Mouse (Mus musculus) limb, embryonic 13.5 days (tissue): ENCODE measurements around the gene Ift80. TPM values are rescaled to one million over a fixed set of nuclear protein-coding genes. Genes with fewer than 3 reads are reported as not detected.
A peak's percentile ranks its signal among the peaks of the same experiment; 100 is the strongest.

Source experiments
- ATAC-seq: fragments of 200-750 bp; cut with Nextera tagmentation; 2 replicates; pipeline ENCODE4 v1.8.0; 2017; ENCODE audit warnings: low read depth, moderate number of reproducible peaks, moderate TSS enrichment; ENCODE audit not compliant: low FRiP score
- H3K27ac ChIP-seq: fragments of 300-500 bp; sonication (generic); 2 replicates; pipeline ENCODE4 v1.5.1; 2015; ENCODE audit warnings: inconsistent platforms, mild to moderate bottlenecking, moderate library complexity
- H3K27me3 ChIP-seq: fragments of 300-500 bp; sonication (generic); 2 replicates; pipeline ENCODE4 v1.6.1; 2015; ENCODE audit warnings: mild to moderate bottlenecking, inconsistent platforms
- H3K36me3 ChIP-seq: fragments of 300-500 bp; sonication (generic); 2 replicates; pipeline ENCODE4 v1.6.1; 2015; ENCODE audit warnings: inconsistent platforms, mild to moderate bottlenecking, moderate library complexity
- H3K4me1 ChIP-seq: fragments of 300-500 bp; sonication (generic); 2 replicates; pipeline ENCODE4 v1.6.1; 2015; ENCODE audit warnings: inconsistent platforms
- H3K4me2 ChIP-seq: fragments of 300-500 bp; sonication (generic); replicated peaks from 2 replicates; pipeline ENCODE4 v1.6.1; 2015; ENCODE audit warnings: inconsistent platforms, mild to moderate bottlenecking, moderate library complexity
- H3K4me3 ChIP-seq: fragments of 300-500 bp; sonication (generic); 2 replicates; pipeline ENCODE4 v1.5.1; 2015; ENCODE audit warnings: moderate library complexity, mild to moderate bottlenecking, inconsistent platforms
- H3K9ac ChIP-seq: fragments of 300-500 bp; sonication (generic); 2 replicates; pipeline ENCODE4 v1.6.1; 2015; ENCODE audit warnings: mild to moderate bottlenecking, inconsistent platforms
- H3K9me3 ChIP-seq: fragments of 300-500 bp; sonication (generic); 2 replicates; pipeline ENCODE4 v1.6.1; 2016; ENCODE audit warnings: inconsistent platforms
- WGBS: fragments of 180-500 bp; shearing (Covaris S2); methylation state at CpG from one replicate; pipeline ENCODE4 v1.1.7; 2015; 5-methylcytosine and 5-hydroxymethylcytosine counted together
- polyA plus RNA-seq: library from polyadenylated mRNA; unstranded; fragments of >200 nt; fragmentation: Nextera tagmentation; extraction: Ambion mirVana; gene quantifications from 2 replicates; pipeline ENCODE4 v1.2.1, GENCODE M21; 2015

Gene Ift80
- polyA plus RNA-seq, 1 experiment from 2014 or later = 21.8 TPM

DNA sequence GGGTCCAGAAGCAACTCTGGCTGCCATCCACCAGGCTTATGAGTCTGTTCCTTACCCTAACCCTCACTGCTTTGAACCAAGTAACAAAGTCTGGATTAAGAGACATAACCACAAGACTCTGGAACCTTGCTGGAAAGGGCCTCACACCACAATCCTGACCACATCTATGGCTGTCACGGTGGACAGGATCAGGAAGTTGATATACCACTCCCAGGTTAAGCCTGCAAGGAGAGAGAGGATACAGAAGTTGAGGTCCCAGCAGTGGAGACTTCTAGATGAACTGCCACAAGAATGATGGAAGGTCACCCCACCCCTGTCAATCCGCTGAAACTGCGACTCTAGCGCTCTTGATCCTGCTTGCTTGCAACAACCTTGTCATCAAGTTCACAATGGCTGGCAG is 26.7 kb downstream of the Ift80 start:
- Histone ChIP-seq H3K9ac (no peak overlapping the region), H3K4me3 (no peak overlapping the region), H3K27ac (no peak overlapping the region), H3K27me3 (no peaks in the 10 kb centered on the region), H3K4me2 (no peak overlapping the region), H3K36me3 (peaks cover 14% of the 10 kb centered on the region), H3K4me1 (peaks cover 13% of the 10 kb centered on the region; the same call in 1 of the 2 replicates), H3K9me3 (no peaks in the 10 kb centered on the region)
- 89% methylated on average over 4 of the region's 4 CpGs for WGBS
- no peak for ATAC-seq

DNA sequence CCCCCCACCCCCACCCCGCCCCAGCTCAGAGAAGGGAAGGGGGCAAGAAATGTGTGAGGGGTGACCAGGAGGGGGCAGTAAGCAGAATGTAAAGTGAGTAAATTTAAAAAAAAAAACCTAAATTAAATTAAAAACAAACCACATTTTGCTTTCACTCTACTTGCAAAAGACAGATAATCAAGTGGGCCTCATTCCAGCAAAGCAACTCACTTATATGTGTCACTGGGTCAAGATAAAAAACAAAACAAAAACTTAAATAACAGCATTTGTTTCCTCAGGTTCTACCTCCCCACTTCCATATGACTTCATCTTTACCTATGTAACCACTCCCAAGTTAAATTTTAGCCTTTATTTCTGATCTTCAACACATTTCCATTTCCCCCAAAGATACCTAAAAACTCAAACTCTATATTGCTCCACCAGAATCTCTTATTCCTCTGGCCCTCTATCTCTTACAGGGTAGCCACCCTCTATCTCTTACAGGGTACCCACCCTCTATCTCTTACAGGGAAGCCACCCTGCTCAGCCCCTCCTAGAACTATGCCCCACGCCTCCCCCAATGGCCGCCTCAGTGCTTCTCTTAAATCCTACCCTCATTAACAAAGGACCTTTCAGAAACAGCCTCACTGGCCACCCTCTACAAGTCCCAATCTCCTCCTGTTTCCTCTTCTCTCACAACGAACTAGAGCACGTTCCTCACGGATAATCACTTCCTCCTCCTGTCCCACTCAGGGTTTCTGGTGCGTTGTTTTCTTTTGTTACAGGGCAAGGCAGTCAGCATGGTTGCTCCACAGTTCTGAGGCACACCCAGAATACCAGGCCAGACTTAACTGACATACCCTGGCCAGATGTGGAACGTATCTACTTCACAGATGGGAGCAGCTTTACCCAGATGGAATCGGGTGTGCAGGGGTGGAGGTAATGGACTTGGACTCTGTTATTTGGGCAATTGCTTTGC is 28.6 kb downstream of the Ift80 start:
- ATAC-seq = no peak
- WGBS = 52% methylated on average over 9 of the region's 9 CpGs
- Histone ChIP-seq H3K9me3 (no peaks in the 10 kb centered on the region), H3K27me3 (no peaks in the 10 kb centered on the region), H3K27ac (peak overlapping the region; percentile 44; the same call in 1 of the 2 replicates), H3K4me2 (no peak overlapping the region), H3K36me3 (peaks cover 11% of the 10 kb centered on the region), H3K4me1 (peaks cover 13% of the 10 kb centered on the region; the same call in 1 of the 2 replicates), H3K9ac (no peak overlapping the region), H3K4me3 (no peak overlapping the region)

DNA sequence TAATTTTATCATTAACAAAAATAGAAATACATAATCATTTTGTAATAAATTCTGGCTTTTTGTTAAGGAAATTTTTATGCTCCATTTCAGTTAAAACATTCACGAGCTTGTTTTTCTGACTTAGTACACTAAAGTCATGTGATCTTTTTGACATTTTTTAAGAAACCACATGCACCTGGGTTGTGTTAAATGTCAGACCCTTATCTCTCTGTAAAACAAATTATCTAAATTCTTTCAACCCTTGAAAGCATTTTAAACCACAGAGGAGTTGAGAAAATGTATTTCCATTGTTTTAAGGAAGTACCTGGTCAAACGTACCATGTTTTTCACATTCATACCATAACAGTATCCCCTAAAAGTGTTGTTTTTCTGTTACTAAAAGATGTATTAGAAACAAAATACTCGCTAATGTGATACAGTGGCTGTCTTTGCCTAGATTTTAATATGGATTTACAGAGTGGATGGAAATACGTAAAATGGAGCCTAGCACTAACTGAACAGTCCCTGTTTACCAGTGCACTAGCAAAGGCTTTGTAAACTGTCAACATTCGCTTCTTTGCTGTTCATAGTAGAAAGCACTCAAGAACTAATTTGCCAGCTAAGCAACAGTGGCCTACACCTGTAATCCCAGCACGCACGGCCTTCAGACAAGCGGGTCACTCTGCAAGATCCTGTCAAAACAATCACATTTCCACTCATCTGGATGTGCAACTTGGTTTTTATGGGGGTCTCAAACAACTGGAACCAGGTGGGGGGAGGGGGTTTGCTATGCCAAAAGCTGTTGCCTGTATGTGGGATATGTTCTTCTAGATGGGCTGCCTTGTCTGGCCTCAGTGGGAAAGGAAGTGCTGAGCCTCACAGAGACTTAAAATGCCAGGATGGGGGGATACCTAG is 29.5 kb downstream of the Ift80 start:
- Histone ChIP-seq H3K4me1 (peaks cover 13% of the 10 kb centered on the region; the same call in 1 of the 2 replicates), H3K9me3 (no peaks in the 10 kb centered on the region), H3K36me3 (peaks cover 11% of the 10 kb centered on the region), H3K4me3 (no peak overlapping the region), H3K4me2 (no peak overlapping the region), H3K27ac (no peak overlapping the region), H3K9ac (no peak overlapping the region), H3K27me3 (no peaks in the 10 kb centered on the region)
- no peak for ATAC-seq
- 72% methylated on average over 8 of the region's 8 CpGs for WGBS

DNA sequence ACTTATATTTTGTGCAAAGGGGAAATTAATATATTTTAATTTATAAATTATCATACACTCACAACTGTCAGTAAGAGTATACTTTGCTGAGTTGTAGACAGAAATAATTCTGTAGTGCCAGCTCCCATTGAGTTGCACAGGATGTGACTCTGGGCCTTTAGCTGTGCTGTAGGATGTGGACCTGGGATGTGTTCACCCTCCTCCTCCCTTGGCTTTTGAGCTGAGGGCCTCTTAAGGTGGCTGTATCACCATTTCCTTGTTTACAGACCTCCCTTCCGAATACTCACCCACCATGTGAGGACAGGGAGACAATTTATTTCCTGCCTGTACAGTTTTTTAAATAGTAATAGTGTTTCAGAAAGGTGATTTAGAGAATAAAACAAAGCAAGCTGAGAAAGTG is 30.8 kb downstream of the Ift80 start:
- no peak overlapping the region for H3K27ac ChIP-seq
- H3K9me3 ChIP-seq = no peaks in the 10 kb centered on the region
- WGBS = 61% methylated on average over 1 of the region's 1 CpGs
- H3K4me3 ChIP-seq = no peak overlapping the region
- H3K36me3 ChIP-seq = peaks cover 17% of the 10 kb centered on the region
- H3K4me1 ChIP-seq = peaks cover 13% of the 10 kb centered on the region; the same call in 1 of the 2 replicates
- H3K9ac ChIP-seq = no peak overlapping the region
- no peaks in the 10 kb centered on the region for H3K27me3 ChIP-seq
- H3K4me2 ChIP-seq = no peak overlapping the region
- no peak for ATAC-seq

DNA sequence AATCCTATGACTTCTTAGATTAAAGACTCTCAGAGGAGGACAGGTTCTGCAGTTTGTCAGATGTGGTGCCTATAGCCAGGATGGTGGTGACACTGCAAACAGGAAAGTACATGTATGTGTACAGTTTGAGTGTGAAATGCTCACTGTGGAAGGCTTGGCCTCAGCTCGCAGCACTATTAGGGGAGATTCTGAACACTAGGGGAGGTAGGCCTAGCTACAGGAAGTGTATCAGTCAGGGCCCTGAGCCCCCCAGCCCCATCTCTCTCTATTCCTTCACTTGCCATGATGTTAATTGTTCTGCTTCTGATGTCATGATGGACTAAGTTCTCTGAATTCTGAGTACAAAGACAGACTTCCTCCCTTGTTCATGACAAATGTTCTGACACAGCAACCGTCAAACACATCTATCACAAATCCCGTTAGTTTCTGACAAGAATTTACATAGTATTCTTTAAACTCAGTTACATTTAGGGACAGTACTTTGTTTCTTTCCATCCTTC is 35.2 kb downstream of the Ift80 start:
- Histone ChIP-seq H3K27ac (no peak overlapping the region), H3K9ac (no peak overlapping the region), H3K4me1 (no peaks in the 10 kb centered on the region), H3K4me3 (no peak overlapping the region), H3K4me2 (no peak overlapping the region), H3K9me3 (0 out of 2 replicates have a peak, but pooled peaks cover 3% of the 10 kb centered on the region), H3K36me3 (peaks cover 51% of the 10 kb centered on the region), H3K27me3 (no peaks in the 10 kb centered on the region)
- WGBS = 98% methylated on average over 3 of the region's 3 CpGs
- ATAC-seq = no peak

DNA sequence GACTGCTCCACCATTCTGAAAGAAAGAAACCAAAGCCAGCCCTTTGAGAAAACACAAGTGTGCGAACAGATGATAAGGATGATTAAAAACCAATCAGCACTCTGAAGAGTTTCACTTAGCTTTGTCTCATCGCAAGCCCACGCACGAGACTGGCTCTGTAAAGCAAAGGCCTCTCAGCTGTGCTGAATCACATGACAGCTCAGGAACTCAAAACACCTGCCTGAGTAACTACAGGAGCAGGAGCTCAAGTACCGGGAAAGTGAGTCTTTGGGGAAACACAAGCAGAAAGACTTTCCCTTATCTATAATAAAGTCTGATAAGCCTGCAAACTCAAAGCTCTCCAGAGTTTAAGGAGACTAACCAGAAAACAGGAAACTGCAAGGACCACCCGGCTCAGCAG is 37.0 kb downstream of the Ift80 start:
- H3K9ac ChIP-seq = no peak overlapping the region
- H3K9me3 ChIP-seq = 0 out of 2 replicates have a peak, but pooled peaks cover 3% of the 10 kb centered on the region
- 85% methylated on average over 6 of the region's 6 CpGs for WGBS
- peaks cover 53% of the 10 kb centered on the region for H3K36me3 ChIP-seq
- H3K4me2 ChIP-seq = no peak overlapping the region
- no peaks in the 10 kb centered on the region for H3K4me1 ChIP-seq
- no peak overlapping the region for H3K27ac ChIP-seq
- H3K4me3 ChIP-seq = no peak overlapping the region
- H3K27me3 ChIP-seq = no peaks in the 10 kb centered on the region
- no peak for ATAC-seq

DNA sequence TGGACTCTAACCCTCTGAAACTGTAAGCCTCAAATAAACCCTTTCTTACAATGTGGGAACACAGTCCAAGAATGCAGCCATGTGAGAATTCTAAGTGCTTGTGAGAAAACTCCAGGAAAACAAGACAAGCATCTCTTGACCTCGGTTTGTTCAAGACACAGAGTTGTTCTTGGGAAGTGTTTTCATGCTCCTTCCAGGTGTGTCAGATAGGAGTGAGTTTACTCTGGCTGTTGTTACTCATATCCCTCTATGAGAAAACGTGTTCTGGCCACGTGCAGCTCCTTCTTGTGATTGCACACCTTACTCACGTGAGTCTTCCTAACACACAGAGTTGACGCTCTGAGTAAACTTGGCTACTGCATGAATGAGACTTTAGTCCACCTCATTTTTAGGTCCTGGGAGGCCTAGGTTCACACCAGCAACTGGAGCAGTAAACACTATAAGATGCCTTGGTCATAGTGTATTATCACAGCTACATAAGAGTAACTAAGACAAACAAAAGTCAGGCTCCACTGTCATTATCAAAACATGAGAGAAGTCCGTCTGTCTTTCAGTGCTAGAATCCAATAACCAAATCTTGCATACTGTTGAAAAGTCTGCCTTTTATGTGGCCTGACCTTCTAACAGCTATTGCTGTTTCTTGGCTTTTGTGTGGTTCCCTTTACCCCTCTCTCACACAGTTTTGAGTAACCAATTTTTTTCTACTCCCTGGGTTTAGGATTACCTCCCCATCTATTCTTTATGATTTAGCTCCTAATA is 37.7 kb downstream of the Ift80 start:
- ATAC-seq = no peak
- Histone ChIP-seq H3K9me3 (0 out of 2 replicates have a peak, but pooled peaks cover 3% of the 10 kb centered on the region), H3K27me3 (no peaks in the 10 kb centered on the region), H3K9ac (no peak overlapping the region), H3K4me2 (no peak overlapping the region), H3K4me1 (no peaks in the 10 kb centered on the region), H3K36me3 (peaks cover 57% of the 10 kb centered on the region), H3K4me3 (no peak overlapping the region), H3K27ac (no peak overlapping the region)
- WGBS = 97% methylated on average over 6 of the region's 6 CpGs

DNA sequence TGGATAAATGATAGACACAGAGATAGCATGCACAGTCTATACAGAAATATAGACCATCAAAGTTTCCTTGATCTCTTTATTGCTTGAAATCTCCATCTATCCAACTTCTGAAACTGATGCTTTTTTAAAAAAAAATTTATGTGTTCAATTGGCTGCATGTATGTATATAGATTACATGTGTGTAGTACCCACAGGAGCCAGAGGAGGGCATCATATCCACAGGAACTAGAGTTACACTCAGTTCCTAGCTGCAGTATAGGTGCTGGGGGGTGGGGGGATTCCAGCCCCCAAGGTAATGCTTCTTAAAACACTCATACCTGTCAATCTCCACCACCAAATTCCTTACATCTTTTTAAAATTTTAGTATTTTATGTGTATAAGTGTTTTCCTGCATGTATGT is 39.7 kb downstream of the Ift80 start:
- Histone ChIP-seq H3K9me3 (0 out of 2 replicates have a peak, but pooled peaks cover 3% of the 10 kb centered on the region), H3K27ac (no peak overlapping the region), H3K4me3 (no peak overlapping the region), H3K4me1 (no peaks in the 10 kb centered on the region), H3K36me3 (peaks cover 68% of the 10 kb centered on the region), H3K9ac (no peak overlapping the region), H3K4me2 (no peak overlapping the region), H3K27me3 (no peaks in the 10 kb centered on the region)
- no peak for ATAC-seq

DNA sequence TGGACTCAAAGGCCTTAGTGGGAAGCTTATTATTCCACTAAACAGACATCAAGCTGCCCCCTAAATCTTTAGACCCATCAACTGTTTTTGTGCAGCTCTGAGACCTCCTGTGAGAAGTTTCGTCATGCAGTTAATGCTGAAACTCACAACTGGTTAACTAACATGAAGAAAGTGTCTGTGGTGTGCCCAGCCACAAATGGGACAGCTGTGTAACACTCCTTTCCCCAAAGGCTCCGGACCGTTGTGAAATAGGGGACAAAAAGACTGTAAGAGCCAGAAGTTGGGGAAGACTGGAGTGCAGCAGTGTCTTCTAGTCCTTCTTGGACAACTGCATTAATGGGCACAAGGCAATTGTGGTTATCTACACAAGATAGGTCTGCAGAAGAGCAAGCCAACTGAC is 47.0 kb downstream of the Ift80 start:
- ATAC-seq = no peak
- WGBS = 93% methylated on average over 3 of the region's 3 CpGs

DNA sequence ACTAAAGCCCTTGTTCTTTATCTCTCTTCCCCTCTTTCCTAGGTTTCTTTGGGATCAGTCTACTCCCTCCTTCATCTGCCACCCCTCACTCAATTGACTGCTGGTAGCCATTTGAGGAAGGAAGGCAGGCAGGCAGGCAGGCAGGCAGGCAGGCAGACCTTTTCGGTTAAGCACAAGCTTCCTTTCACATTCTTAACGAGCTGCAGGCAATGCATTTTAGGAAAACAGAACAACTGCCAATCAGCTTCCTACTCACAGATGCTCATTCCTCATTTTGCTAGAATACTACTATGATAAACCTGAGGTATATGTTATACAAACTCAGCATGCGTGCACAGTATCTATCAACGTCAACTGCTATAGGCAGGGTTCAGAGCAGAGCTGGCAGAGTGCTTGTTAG is 47.9 kb downstream of the Ift80 start:
- H3K9ac ChIP-seq = no peak overlapping the region
- no peaks in the 10 kb centered on the region for H3K9me3 ChIP-seq
- no peak overlapping the region for H3K4me2 ChIP-seq
- no peak for ATAC-seq
- 49% methylated on average over 4 of the region's 4 CpGs for WGBS
- H3K27ac ChIP-seq = no peak overlapping the region
- no peaks in the 10 kb centered on the region for H3K4me1 ChIP-seq
- peaks cover 18% of the 10 kb centered on the region for H3K36me3 ChIP-seq
- no peaks in the 10 kb centered on the region for H3K27me3 ChIP-seq
- no peak overlapping the region for H3K4me3 ChIP-seq

More for the DNA sequence above, 47.0 kb downstream of the Ift80 start:
- H3K27me3 ChIP-seq = no peaks in the 10 kb centered on the region
- H3K4me3 ChIP-seq = no peak overlapping the region
- peaks cover 23% of the 10 kb centered on the region for H3K36me3 ChIP-seq
- no peak overlapping the region for H3K4me2 ChIP-seq
- H3K27ac ChIP-seq = no peak overlapping the region
- no peak overlapping the region for H3K9ac ChIP-seq
- H3K4me1 ChIP-seq = no peaks in the 10 kb centered on the region
- no peaks in the 10 kb centered on the region for H3K9me3 ChIP-seq

DNA sequence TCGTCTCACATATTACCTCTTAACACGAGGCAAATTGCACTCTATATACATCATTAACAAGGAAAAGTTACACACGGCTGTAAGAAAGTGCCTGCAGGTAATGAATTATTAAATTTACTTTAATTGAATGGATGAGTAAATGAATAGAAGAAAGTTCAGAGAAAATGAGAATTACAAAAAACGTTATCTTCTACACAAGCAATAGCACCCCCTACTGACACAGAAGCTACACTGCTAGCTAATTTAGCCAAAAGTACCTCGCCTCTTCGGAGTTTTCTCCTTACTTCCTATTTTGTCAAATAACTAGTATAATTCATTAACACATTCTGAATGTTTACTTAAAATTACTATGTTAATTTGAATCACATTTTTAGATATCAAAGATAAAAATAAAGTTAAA is 49.9 kb downstream of the Ift80 start:
- no peak overlapping the region for H3K27ac ChIP-seq
- no peaks in the 10 kb centered on the region for H3K27me3 ChIP-seq
- peaks cover 10% of the 10 kb centered on the region for H3K36me3 ChIP-seq
- H3K4me1 ChIP-seq = no peaks in the 10 kb centered on the region
- H3K4me2 ChIP-seq = no peak overlapping the region
- no peak overlapping the region for H3K4me3 ChIP-seq
- no peaks in the 10 kb centered on the region for H3K9me3 ChIP-seq
- H3K9ac ChIP-seq = no peak overlapping the region
- 56% methylated on average over 6 of the region's 6 CpGs for WGBS
- no peak for ATAC-seq
